Mouse (Mus musculus) spleen, adult 2 months (tissue): ENCODE measurements around the gene Drc3.

Source experiments
- CTCF ChIP-seq: fragments of 200-500 bp; IDR thresholded peaks from 2 replicates; pipeline ENCODE4 v1.5.1; 2011; ENCODE audit warnings: mild to moderate bottlenecking, inconsistent platforms; ENCODE audit not compliant: insufficient read depth, insufficient read length, insufficient replicate concordance; ENCODE audit errors: extremely low read depth
- POLR2A ChIP-seq: fragments of 200-500 bp; IDR thresholded peaks from 2 replicates; pipeline ENCODE4 v1.6.1; 2011; ENCODE audit warnings: low read depth, low read length, inconsistent platforms

DNA sequence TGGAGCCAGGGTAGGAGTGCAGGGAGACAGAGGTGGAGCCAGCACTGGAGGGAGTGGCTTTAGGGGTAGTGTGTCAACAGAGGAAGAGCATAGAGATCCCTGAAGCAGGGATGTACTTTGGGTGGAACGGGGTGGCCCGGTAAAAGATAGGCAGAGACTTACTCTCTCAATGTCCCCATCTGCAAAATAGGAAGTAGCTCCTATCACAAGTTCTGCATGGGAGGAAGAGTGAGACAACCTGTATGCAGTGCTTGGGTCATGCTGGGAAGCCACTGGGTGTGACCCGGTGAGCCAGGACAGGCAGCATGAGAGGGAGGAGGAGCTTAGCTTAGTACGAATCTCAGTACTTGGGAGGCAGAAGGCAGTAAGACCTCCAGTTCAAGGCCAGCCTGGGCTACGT lies 6.0 kb downstream of the Drc3 start:
- TF ChIP-seq POLR2A (no peak), CTCF (no peak)
